Mouse (Mus musculus): ENCODE measurements at regions not wholly inside any gene's neighbourhood (a gene's known extent, or its start where the extent isn't known, plus 50 kb on each side); places are given as distances from the start of the nearest gene placed in this dataset.

GRCm38 (mm10) chr12:106514057-106514456 is 504.0 kb downstream of the Vrk1 start:
- no peak for DNase-seq

GRCm38 (mm10) chr12:106515257-106515788 is 505.3 kb downstream of the Vrk1 start:
- DNase-seq = no peak

GRCm38 (mm10) chr12:106519141-106519540 is 509.1 kb downstream of the Vrk1 start:
- no peak for DNase-seq

- no peak for DNase-seq
Measured at GRCm38 (mm10) chr12:106524411-106524810, 514.4 kb downstream of the Vrk1 start.

- DNase-seq = no peak
Measured at GRCm38 (mm10) chr12:106527116-106527515, 517.1 kb downstream of the Vrk1 start.

GRCm38 (mm10) chr12:106527699-106528434 is 517.8 kb downstream of the Vrk1 start:
- no peak for DNase-seq

- no peak for DNase-seq
Measured at GRCm38 (mm10) chr12:106528521-106528920, 518.5 kb downstream of the Vrk1 start.

GRCm38 (mm10) chr12:106529175-106529574 is 519.1 kb downstream of the Vrk1 start:
- no peak for DNase-seq

GRCm38 (mm10) chr12:106535086-106535485 is 525.1 kb downstream of the Vrk1 start:
- no peak for DNase-seq

GRCm38 (mm10) chr12:106535628-106536288 is 525.7 kb downstream of the Vrk1 start:
- DNase-seq = no peak

GRCm38 (mm10) chr12:106536289-106536636 is 526.2 kb downstream of the Vrk1 start:
- no peak for DNase-seq

- DNase-seq = no peak
Measured at GRCm38 (mm10) chr12:106540003-106540402, 530.0 kb downstream of the Vrk1 start.

GRCm38 (mm10) chr12:106559566-106559965 is 549.5 kb downstream of the Vrk1 start:
- no peak for DNase-seq

GRCm38 (mm10) chr12:106565263-106565681 is 555.2 kb downstream of the Vrk1 start:
- DNase-seq = no peak

- no peak for DNase-seq
Measured at GRCm38 (mm10) chr12:106566361-106566760, 556.3 kb downstream of the Vrk1 start.

- no peak for DNase-seq
Measured at GRCm38 (mm10) chr12:106567116-106567515, 557.1 kb downstream of the Vrk1 start.

- no peak for DNase-seq
Measured at GRCm38 (mm10) chr12:106568541-106569085, 558.6 kb downstream of the Vrk1 start.

- no peak for DNase-seq
Measured at GRCm38 (mm10) chr12:106572956-106573355, 562.9 kb downstream of the Vrk1 start.

GRCm38 (mm10) chr12:106582760-106583159 is 572.7 kb downstream of the Vrk1 start:
- no peak for DNase-seq

- DNase-seq = no peak
Measured at GRCm38 (mm10) chr12:106585626-106586025, 575.6 kb downstream of the Vrk1 start.

GRCm38 (mm10) chr12:106592686-106593085 is 582.7 kb downstream of the Vrk1 start:
- DNase-seq = no peak

- DNase-seq = no peak
Measured at GRCm38 (mm10) chr12:106597636-106598035, 587.6 kb downstream of the Vrk1 start.

- no peak for DNase-seq
Measured at GRCm38 (mm10) chr12:106607240-106607639, 597.2 kb downstream of the Vrk1 start.
